Mouse (Mus musculus) thymus, adult 18-20 months (tissue): ENCODE results near the gene Chgb.
A peak's percentile ranks its signal among the peaks of the same experiment; 100 is the strongest.

Experiments
- DNase-seq, 2 experiments: peaks; one replicate each; pipeline ENCODE4 v3.0.0; 2022; ENCODE audit warnings: mixed read lengths in 2 of 2

The Chgb gene

DNA sequence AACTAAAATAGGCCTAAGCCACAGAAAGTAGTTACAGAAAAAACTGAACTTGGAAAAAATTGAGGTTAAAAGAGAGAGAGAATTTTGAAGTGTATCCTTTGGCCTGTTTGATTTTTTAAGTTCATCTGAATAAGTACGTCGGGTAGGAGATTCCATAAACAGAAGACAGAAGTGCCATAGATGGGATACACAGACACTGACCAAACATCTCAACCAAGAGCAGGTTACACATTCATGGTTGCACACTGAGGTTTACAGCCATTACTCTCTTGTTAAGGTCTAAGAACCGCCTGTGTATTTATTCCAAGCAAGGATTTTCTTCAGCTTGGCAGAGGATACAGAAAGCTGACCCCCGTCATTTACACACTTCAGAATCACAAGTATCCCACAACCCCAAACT lies at the start of gene Chgb:
Gene Chgb, plus strand, starts transcription at position 301 of the 400 bp plus-strand sequence.
- DNase-seq, result no peak

GRCm38 (mm10) chr2:132732940-132733339 lies 48.1 kb upstream of the Chgb start:
- DNase-seq, result no peak

DNA sequence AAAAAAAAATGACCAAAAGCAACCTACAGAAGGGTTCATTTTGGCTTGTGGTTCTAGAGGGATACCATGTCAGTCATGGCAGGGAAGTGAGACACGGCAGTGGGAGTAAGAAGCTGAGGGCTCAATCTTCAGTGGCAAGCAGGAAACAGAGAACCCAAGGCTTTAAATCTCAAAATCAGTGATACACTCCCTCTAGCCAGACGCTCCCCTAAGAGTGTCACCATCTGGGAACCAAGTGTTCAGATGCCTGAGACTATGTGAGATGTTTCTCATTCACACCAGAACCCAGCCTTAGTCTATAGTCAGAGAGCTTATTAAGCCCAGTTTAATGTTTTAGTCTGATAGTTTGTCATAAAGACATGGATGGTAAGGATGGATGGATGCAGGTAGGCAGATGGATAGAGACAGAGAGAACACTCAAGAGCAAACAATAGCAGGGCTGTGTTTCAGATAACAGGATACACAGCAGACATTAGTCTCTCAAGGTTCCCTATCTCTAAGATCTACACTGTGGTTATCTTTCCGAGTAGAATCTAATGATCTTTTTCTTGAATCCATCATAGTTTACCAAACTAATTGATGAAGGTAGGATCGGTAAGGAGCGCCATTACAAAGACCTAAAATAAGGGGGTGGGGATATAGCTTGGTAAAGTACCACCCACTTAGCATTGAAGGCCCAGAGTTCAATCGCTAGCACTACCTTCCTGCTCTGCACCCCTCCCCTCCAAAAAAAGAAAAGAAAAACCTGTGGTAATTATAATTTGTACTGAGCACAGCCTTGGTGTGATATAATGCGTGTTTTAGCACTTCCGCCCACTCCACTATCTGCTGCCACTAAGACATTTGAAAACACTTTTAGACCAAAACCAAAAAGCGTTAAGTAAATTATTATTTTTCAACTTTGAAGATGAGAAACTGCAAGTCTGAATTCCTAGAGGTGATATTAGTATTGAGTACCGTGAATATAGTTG lies 47.2 kb upstream of the Chgb start:
- DNase-seq, result no peak

DNA sequence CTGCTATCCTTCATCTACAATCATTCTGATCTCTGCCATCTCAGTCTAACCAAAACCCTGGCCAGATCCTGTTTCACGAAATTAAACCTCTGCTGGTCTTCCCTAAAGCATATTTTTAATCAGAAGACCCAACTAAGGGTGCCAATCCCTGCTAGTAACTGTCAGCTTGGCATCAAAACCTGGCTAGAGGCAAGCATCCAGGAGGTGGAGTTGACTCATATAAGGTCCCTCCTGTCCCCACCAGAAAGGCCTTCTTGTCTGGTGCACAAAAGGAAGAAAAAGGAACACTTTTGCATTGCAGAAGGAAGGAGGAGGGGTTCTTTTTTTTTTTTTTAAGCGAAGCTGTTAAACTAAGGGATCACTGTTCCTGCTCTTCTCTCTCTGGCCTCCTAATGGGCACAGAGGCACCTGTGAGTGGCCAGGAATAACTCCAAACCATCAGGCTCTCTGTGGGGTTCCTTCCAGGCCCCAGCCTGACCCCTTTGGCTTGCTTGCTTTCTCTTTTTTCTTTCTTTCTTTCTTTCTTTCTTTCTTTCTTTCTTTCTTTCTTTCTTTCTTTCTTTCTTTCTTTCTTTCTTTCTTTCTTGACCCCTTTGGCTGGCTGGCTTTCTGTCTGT lies 42.2 kb upstream of the Chgb start:
- no peak for DNase-seq

GRCm38 (mm10) chr2:132741862-132742347 lies 39.2 kb upstream of the Chgb start:
- DNase-seq, result no peak

DNA sequence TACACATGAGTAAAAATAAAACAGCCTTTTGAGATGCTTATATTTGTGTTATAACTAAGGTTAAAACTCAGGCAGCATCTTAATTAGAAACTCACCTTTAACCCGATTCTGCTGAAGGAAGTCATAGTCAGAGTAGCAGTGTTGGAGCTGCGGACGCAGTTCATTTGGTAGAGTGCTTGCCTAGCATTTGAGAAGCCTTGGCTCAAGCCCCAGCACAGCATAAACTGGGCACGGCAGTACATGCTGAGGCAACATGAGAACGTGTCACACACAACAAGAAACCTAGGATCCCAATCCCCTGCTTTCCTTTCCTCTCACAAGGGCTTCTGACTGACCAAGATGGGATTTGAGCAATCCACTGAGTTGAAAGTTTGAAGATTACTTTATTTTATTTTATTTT lies 36.2 kb upstream of the Chgb start:
- no peak for DNase-seq

DNA sequence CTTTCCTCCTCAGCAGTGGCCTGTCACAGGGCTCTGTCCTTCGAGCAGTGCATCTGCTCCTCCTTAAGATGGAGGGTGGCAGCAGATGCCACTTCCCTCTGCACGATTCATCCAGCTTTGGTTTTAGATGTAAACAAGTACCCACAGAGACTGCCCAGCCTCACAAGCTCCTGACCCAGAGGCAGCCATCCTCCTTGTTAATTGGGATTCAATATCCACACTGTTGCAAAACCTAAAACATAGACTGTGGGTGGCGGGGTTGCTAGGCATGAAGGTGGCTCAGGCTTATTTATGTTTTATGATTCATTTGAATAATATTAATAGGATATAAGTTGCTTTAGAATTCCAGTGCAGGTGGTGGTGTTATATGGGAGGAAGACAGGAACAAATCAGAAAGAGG lies 35.0 kb upstream of the Chgb start:
- DNase-seq, result no peak

- DNase-seq, result no peak
These were observed 30.4 kb upstream of the Chgb start for GRCm38 (mm10) chr2:132750726-132751125.

- no peak for DNase-seq
These were observed 29.7 kb upstream of the Chgb start for GRCm38 (mm10) chr2:132751141-132752066.

- DNase-seq, result no peak
These were observed 28.7 kb upstream of the Chgb start for GRCm38 (mm10) chr2:132752398-132752797.

DNA sequence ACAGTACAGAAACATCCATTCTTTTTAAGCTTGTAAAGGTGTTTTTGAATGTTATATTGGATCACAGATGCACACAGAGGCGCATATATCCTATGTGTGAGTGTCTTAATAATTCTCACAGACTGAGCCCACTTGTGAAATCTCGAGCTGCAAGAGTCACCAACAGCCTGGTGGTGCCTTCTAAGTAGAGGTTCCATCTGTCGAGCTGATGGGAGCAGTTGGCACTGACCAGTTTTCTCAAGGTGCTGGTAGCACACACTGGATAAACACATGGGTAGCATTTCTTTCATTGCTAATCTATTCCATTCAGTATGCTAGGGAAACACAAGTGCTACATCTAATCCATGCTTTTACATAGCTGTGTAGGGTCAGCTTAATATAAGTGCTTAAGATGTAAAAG lies 27.9 kb upstream of the Chgb start:
- DNase-seq, result no peak

GRCm38 (mm10) chr2:132757911-132758310 lies 23.2 kb upstream of the Chgb start:
- DNase-seq, result no peak

- DNase-seq, result no peak
These were observed 10.3 kb upstream of the Chgb start for GRCm38 (mm10) chr2:132770822-132771221.

- DNase-seq, result peak; percentile 58
These were observed 476 bp downstream of the Chgb start for GRCm38 (mm10) chr2:132781439-132782068.

DNA sequence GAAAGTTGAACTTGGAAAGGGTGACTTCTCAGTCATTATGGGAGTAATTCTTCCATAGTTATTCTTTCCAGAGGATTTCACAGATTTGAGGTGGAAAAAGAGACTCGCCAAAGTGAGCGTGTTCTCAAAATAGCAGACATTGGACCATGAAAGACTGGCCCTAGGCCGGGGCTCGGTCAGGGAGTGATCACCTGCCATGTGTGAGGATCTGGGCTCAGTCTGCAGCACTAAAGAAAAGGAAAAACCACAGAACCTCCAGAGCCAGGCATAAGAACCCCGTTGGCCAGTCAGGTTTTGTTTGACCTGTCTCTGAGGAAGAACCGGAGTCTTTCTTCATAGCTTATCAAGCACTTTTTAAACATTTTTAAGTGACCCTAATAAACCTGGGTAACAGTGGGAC lies 3.0 kb downstream of the Chgb start:
- no peak for DNase-seq

- DNase-seq, result no peak
These were observed 12.5 kb downstream of the Chgb start for GRCm38 (mm10) chr2:132793441-132794203.

- no peak for DNase-seq
These were observed 13.1 kb downstream of the Chgb start for GRCm38 (mm10) chr2:132794204-132794586.

DNA sequence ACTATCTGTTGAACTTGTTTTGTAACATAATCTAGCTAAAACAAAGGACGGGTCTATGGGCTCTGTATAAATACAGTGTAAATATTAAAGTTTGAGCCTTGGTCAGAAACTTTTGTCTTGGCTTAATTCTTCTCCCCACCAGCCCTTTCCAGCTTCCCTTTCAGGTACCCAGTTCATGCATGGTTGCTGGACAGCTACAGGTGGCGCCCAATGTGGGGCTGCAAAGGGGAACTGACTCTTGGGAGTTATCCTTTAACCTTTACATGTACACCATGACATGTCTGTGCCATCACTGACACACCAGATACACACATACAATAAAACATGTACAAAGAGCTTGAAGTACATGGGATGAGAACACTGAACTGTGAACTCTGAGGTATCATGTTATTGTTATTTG lies 21.9 kb downstream of the Chgb start:
- DNase-seq, result no peak

GRCm38 (mm10) chr2:132815608-132816314 lies 34.7 kb downstream of the Chgb start, which contains the start of the genes Trmt6 and Mcm8:
Gene Trmt6 (minus strand): TSS chr2:132816055.
Gene Mcm8 (plus strand): TSS chr2:132816141.
- DNase-seq, result peak; percentile 84

DNA sequence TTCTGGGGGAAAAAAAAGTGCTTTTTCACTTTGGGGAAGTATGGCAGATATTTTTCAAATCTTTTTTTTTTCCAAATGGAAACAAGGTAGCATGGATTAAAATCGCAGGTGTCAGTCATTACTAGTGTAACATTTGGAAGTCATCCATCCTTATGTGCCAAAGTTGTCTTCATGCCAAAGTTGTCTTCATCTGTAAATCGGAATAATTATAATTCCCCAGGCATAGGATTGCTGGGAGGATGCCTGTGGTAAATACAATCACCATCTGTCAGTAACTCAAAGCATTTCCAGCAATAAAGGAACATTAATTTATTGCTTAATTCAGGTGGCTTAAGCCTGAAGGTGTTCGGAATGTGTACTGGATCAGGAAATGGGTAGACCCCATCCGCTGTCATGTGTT lies 60.0 kb downstream of the Chgb start:
- no peak for DNase-seq
